Mouse (Mus musculus): Measurements from ENCODE around the gene F11r.
"Not testable (repeated sequence)": the region's sequence is repeated elsewhere in the genome, so short reads cannot be mapped to it uniquely, and the experiment has no call there.

The F11r gene

DNA sequence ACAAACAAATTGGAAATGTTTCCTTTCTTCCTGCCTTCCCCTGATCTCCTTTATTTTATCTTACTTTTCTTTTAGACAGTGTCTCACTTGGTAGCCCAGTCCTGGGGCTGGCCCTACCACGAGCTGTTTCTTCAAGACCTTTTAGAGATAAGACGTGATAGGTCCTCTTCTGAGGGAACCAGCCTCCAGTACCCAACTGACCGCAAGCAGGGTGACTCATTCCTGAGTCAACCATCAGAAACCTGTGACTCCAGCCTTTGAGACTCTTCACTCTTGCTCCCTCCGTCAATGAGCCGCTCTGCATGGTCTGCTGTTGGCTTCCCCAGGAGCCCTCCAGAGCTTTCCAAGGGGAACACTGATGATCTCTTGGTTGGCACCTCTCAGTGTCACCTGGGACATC lies 33.6 kb downstream of the F11r start:
- peak; percentile 44 for DNase-seq (ENCODE audit: low spot score)

DNA sequence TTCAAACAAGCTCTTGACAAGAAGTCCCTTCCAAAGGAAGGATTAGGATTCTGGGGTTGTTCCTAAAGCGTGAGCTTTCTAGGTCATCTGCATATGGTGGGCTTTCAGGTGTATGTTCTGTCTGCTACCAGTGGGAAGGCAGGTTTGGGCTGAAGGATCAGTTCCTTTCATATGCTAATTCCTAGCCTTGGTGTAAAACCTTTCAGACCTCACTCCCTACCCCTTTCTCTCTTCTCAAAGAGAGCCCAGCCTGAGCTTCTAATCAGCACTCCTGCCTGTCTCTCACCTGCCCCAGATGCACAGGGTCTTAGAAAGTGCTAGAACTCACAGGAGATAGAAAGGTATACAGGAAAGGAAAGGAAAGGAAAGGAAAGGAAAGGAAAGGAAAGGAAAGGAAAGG lies 34.1 kb downstream of the F11r start:
- DNase-seq (ENCODE audit: low spot score) = no peak

DNA sequence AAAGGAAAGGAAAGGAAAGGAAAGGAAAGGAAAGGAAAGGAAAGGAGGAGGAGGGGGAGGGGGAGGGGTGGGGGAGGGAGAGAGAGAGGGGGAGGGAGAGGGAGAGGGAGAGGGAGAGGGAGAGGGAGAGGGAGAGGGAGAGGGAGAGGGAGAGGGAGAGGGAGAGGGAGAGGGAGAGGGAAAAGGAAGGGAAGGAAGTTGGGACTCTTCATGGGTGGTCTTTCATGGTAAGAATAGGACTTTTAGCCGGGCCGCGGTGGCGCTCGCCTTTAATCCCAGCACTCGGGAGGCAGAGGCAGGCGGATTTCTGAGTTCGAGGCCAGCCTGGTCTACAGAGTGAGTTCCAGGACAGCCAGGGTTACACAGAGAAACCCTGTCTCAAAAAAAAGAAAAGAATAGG lies 34.6 kb downstream of the F11r start:
- not testable (repeated sequence) for DNase-seq (ENCODE audit: low spot score)

DNA sequence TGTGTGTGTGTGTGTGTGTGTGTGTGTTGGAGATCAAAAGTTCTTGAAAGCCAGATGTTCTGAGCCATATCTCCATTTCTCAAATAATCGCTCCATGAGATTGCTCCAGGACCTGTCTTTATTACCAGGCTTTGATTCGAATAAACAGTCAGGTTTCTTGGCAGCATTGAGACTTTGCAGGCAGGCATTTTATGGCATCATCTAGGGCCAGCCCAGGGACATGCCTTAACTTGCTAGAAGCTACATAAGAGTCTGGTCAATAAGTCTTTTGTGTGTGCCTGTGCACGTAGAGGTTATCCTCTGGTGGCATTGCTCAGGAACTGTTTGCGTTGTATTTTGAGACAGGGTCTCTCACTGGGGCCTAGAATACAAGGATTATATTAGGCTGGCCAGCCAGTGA lies 36.2 kb downstream of the F11r start:
- DNase-seq (ENCODE audit: low spot score) = peak; percentile 20

DNA sequence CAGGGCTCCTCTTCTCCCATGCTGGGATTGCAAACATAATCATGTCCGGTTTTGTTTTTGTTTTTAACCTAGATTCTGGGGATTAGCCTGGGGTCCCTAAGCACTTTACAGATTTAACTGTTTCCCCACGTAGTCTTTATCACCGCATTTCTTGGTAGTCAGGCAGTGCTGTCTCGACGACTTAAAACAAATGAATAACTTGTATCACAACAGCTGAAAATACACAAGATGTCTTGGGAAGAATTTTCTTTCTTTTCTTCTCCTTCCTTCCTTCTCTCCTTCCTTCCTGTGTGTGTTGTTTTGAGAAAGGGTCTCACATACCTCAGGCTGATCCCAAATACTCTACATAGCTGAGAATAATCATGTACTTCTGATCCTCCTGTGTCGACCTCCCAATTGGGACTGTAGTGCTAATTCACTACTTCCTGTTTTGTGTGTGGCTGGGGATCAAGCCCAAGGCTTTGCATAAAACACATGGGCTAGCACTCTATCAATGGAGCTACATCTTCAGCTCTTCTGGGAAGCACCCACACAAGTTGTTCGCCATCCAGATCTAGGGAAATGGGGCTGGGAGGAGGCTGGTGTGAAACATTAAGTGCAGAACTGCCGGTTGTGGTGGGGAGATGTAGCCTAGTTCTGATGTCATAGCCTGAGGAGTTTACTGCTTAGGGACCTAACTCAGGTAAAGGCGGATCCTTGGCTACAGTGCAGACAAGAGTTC lies 36.7 kb downstream of the F11r start:
- no peak for DNase-seq (ENCODE audit: low spot score)

DNA sequence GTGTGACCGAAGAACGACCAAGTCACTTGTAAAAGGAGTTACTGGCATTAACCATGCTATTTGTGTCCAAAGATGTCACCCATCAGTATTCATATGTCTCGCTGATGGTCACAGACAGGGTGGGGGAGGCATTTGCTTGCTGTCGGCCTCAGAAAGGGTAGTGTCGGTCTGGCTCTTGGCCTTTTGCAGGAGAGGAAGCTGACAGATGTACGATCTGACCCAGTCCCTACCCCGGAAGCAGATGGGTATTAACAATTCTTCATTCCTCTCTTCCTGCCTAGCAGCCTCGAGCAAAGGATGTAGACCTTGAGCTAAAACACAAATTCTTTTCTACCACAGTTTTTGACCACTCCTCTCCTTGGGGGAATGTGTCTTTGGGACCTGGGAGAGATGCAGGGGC lies 39.8 kb downstream of the F11r start:
- DNase-seq (ENCODE audit: low spot score) = no peak

DNA sequence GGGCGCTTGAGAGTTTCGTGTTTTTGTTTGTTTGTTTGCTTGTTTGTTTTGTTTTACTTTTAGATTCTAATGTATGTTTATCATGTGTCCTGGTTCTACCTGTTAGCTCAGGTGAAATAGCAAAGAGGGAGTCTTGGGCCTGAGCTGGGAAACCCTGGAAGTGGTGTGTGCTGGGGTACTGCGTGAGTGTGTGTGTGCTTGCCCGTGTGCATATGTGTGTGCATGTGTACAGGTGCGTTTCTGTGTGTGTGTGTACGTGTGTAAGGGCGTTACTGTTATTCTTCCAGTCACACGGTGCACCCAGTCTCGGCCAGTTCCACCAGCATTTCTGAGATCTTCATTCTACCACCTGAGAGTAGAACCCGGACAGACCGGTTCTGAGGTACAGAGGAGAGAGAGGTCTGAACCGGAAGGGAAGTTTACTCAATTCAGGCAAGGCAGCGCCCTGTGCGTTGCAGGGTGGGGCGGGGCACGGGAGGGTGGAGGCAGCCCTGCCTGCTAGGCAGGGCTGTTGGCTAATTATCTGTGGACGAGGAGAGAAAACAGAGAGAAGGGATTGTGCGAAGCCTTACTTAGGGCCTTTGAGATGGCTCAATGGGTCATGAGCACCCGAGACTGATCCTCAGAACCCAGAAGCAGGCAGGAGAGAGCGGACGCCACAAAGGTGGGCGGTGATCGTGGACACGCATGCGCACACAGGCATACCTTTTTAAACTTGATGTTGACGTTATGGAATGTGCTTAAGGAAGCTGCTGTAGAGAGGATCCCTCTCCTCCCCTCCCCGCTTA lies 40.6 kb downstream of the F11r start:
- peak; percentile 78 for DNase-seq (ENCODE audit: low spot score)

DNA sequence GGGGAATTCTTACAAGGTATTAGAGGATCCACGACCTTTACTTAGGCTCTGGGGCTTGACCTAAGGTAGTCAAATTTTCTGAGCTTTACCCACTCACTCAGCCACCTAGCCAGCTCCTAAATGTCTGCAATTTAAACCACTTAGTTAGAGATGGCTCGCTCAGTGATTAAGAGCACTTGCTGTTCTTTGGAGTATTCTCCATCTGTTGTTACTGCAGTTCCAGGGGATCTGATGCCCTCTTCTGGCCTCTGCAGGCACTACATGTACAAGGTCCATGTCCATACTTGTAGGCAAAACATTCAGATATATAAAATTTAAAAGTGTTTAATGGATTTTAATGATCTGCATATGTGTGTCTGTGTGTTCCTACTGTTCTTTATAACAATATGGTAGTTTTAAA lies 41.6 kb downstream of the F11r start:
- peak; percentile 78 for DNase-seq (ENCODE audit: low spot score)

DNA sequence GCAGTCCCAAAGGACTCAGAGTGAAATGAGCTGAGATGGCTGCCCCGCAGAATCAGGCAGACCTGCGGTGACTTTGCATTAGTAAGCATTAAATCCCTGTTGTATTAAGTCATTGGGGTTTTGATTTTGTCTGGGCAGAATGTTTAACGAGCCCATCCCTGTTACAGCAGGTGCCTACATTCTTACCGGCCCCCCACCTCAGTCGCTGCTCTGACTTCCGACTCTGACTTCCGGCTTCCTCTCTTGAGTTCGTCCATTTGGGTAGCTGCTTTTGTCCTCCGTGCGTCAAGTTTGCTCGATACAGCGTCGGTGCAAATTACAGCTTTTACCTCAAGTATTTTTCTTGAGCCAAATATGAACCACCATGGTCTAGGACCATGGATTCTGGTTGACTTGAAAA lies 56.9 kb downstream of the F11r start:
- DNase-seq (ENCODE audit: low spot score) = no peak

DNA sequence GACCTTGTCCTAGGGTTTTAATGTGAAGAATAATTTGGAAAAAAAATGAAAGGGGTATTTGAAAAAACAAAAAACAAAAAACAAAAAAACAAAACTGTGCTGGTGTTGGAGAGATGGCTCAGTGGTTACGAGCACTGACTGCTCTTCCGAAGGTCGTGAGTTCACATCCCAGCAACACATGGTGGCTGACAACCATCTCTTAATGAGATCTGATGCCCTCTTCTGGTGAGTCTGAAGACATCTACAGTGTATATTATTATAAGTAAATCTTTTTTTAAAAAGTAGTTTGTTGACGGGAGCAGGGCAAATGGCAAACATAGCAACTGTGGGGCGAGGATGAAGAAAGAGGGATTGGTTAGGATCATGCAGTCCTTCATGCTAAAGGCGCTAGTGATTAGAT lies 58.0 kb downstream of the F11r start:
- DNase-seq (ENCODE audit: low spot score) = no peak

DNA sequence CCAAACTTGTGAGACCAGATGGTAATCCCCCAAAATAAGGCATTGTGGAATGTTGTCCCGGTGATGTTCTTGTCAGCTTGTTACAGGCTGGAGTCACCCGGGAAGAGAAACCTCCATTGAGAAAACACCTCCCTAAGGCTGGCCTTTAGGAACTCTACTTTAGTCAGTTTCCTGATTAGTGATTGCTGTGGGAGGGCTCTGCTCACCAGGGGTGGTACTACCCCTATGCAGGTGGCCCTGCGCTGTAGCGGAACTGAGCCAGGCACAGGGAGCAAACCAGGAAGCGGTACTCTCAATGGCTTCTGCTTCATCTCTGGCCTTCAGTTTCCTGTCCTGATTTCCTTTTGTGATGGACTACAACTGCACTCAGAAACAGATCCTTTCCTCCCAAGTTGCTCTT lies 62.5 kb downstream of the F11r start:
- no peak for DNase-seq (ENCODE audit: low spot score)

DNA sequence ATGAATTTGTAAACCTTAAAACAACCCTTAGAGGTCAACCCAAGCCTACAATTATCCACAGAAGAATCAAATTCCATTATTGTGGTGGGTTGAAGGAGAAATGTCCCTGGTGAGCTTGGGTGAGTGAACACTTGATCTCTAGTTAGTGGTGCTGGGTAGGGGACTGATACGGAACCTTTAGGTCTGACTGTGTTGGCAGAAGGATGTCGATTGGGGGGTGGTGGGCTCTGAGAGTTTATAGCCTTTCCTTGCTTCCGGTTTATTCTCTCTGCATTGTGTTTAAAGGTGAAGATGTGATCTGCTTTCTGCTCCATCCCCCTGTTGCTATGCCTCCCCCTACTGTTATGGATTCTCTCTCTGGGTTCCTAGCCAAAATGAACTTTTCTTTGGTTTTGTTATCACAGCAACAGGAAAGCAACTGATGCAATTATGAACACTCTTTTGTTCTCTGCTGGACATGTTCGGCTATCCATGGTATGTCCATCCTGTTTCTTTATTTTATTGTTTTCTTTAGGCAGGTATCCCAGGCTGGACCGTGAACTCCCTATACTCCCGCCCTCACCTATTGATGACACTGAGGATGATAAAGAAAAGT lies 63.8 kb downstream of the F11r start:
- no peak for DNase-seq (ENCODE audit: low spot score)

DNA sequence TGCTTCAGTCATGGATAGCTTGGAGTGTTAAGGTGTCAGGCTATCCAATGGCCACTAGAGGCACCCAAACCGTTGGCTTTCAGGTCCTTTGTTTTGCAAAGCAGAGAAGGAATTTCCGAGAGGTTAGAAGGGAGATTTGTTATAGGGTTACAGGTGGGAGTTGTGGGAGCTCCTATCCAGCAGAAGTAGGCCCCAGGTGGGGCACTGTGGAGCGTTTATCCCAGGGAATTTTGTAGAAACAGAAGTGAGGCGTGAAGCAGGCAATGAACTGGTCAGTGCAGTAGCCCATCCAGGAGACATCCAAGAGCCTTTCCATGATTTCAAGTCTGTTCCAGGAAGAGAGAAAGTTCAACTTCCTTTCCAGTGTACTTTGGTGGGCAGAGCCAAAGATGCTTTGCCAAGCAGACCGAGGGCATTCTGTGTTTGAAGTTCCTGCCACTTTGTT lies 64.3 kb downstream of the F11r start:
- no peak for DNase-seq (ENCODE audit: low spot score)

DNA sequence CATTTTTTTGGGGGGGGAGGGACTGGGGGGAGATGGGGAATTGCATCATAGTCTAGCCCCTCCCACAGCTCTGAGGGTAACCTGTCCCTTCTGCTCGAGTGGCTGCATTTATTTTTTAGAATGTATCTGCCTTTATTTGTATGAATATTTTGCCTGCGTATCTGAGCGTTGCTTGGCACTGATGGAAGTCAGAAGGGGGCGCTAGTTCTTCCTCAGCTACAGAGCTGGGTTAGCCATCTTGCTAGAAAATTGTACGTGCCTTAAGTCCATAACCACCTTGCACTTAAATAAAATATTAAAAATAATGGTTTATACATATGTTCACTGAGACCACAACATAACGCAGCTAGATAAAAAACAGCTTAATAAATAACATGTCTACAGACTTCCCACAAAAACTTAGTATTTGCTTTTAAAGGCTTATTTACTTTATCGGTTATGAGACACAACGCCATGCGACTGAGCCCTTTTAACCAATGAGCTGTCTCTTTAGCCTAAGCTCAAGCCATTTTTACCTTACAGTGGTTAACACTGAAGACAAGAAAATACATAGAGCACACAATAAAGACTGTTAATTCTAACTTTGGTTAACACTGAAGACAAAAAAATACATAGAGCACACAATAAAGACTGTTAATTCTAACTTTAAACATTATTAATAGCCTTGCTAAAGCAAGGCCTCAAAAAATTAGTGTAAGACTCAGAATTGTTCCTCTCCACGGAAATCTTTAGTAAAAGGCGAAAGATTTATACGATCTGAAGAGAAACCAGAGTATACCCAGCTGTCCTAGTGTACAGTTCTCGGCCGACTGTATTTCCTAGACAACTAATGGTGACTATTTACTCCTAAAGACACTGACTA lies 65.3 kb downstream of the F11r start:
- DNase-seq (ENCODE audit: low spot score) = peak; percentile 56

DNA sequence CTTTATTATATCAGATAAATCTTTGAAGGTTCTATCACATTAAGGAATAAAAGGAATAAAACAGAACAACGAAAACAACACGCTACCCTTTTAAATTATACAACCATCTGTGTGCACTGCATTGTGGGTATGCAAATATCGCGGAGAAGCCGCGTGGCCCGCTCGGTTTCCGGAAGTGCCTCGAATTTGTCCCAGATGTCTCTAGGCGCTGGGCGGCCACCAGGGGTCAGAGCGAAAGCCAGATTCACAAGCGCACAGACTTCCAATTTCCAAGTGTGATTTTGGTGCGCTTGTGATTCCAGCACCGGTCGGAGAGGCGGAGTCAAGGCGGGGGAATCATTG lies 65.9 kb downstream of the F11r start, which contains the start of gene Alyref2:
Alyref2 (plus strand) TSS at position 229 of the 342 bp plus-strand sequence.
- peak; percentile 94 for DNase-seq (ENCODE audit: low spot score)

DNA sequence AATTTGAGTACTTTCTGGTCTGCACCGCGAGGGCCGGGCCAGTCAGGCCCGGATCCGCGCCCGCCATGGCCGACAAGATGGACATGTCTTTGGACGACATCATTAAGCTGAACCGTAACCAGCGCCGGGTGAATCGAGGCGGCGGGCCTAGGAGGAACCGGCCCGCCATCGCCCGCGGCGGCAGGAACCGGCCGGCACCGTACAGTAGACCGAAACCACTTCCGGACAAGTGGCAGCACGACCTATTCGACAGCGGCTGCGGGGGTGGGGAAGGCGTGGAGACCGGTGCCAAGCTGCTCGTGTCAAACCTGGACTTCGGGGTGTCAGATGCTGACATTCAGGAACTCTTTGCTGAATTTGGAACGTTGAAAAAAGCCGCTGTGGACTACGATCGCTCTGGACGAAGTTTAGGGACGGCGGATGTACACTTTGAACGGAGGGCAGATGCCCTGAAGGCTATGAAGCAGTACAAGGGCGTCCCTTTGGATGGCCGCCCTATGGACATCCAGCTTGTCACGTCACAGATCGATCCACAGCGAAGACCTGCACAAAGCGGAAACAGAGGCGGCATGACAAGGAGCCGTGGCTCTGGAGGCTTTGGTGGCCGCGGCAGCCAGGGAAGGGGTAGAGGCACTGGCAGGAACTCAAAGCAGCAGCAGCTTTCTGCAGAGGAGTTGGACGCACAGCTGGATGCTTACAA lies 66.4 kb downstream of the F11r start:
- DNase-seq (ENCODE audit: low spot score) = peak; percentile 78

DNA sequence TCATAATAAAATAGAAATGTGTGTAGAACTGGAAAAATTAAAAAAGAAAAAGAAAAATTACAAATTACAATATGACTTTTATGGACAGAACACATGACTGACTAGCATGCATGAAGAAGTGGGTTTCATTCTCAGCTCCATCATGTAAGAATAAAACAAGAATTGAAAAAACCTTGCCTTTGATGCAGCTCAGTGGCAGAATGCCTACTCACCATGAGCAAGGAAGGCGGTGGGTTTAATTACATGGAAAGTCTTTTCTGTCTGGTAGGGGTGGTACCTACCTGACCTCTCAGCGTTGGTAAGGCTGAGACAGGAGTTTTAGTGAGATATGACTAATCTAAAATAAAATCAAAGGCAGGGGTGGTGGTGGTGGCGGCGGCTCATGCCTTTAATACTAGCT lies 67.3 kb downstream of the F11r start:
- no peak for DNase-seq (ENCODE audit: low spot score)

DNA sequence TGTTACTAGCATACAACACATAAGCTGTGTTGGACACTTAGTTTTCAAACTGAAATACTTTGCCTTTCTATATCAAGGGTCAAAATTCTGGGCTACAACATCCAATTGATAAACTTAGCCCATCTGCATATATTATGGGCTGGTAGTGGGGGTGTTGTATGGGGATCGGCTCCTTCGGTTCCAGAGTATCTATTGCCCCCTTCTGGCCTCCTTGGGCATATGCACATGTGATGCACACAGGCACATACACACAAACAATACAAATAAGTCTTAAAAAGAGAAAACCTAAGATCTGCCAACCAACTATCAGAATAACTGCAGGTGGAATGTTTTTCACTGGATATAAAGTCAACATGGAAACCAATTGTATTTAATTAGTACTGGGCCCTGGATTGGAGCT lies 75.9 kb downstream of the F11r start:
- no peak for DNase-seq (ENCODE audit: low spot score)

DNA sequence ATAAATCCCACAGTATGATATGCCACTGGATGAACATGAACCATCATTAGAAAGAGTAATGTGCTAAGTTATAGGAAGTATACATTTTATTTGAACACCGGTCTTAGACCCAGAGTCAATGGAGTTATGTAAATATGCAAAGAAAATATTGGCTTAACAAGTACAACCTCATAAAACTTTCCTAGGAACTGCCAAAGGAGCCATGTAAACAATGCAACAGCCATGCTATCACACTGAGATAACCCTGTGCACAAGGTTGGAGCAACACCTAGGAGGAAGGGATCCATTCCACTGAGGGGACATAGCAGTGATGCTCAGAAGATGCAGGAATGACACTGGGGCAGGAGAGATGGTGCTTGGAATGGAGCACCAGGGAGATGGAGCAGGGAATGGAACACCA lies 76.4 kb downstream of the F11r start:
- DNase-seq (ENCODE audit: low spot score) = no peak

Data from urinary bladder, postnatal 14 days (tissue).